Mouse (Mus musculus): ENCODE measurements at regions not wholly inside any gene's neighbourhood (a gene's known extent, or its start where the extent isn't known, plus 50 kb on each side); places are given as distances from the start of the nearest gene placed in this dataset.

GRCm38 (mm10) chr15:59905832-59906797, 110.3 kb downstream of the 4933412E24Rik start:
- Histone ChIP-seq H3K4me1 (ENCODE audit: insufficient read depth) (no peaks in the 10 kb centered on the region), H3K36me3 (ENCODE audit: insufficient read depth) (no peaks in the 10 kb centered on the region), H3K27ac (ENCODE audit: low read depth) (no peak overlapping the region), H3K27me3 (ENCODE audit: insufficient read depth, low read length) (no peaks in the 10 kb centered on the region), H3K4me3 (ENCODE audit: low read depth, low read length) (no peak overlapping the region), H3K4me2 (no peak overlapping the region), H3K9ac (no peak overlapping the region), H3K9me3 (ENCODE audit: low read depth, low read length) (no peaks in the 10 kb centered on the region)
- 78% methylated on average over 9 of the region's 9 CpGs for WGBS
- DNase-seq (peak; percentile 79), ATAC-seq (ENCODE audit: insufficient read depth) (no peak; the same call in 1 of the 2 replicates)
- peak; percentile 75 for TF ChIP-seq CTCF (IDR thresholded peaks at IDR 0.05; ENCODE audit: low read depth)

GRCm38 (mm10) chr15:59904741-59905140, 111.7 kb downstream of the 4933412E24Rik start:
- H3K9ac ChIP-seq, result no peak overlapping the region
- DNase-seq (peak; percentile 48), ATAC-seq (ENCODE audit: insufficient read depth) (no peak)
- 42% methylated on average over 5 of the region's 5 CpGs for WGBS
- no peaks in the 10 kb centered on the region for H3K27me3 ChIP-seq (ENCODE audit: insufficient read depth, low read length)
- no peaks in the 10 kb centered on the region for H3K4me1 ChIP-seq (ENCODE audit: insufficient read depth)
- no peaks in the 10 kb centered on the region for H3K9me3 ChIP-seq (ENCODE audit: low read depth, low read length)
- no peak overlapping the region for H3K4me2 ChIP-seq
- H3K4me3 ChIP-seq (ENCODE audit: low read depth, low read length), result no peak overlapping the region
- H3K36me3 ChIP-seq (ENCODE audit: insufficient read depth), result no peaks in the 10 kb centered on the region
- H3K27ac ChIP-seq (ENCODE audit: low read depth), result no peak overlapping the region
- TF ChIP-seq CTCF (IDR thresholded peaks at IDR 0.05; ENCODE audit: low read depth), result no peak

DNA sequence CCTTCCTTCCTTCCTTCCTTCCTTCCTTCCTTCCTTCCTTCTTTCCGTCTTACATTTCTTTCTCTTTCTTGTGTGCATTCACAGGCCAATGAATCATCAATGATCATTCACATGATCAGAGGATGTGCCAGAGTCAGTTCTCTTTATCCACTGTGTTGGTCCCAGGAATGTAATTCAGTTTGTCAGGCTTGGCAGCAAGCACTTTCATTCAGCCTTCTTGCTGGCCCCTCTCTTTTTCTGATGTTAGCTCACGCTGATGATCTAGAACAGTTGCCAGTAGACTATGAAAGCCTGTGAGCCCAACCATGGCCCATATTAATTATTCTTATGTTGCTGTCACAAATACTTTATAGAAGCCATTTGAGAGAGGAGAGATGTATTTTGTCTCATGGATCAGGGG, 127.4 kb downstream of the 4933412E24Rik start:
- no peak overlapping the region for H3K27ac ChIP-seq (ENCODE audit: low read depth)
- no peaks in the 10 kb centered on the region for H3K9me3 ChIP-seq (ENCODE audit: low read depth, low read length)
- 77% methylated on average over 2 of the region's 2 CpGs for WGBS
- no peak overlapping the region for H3K4me3 ChIP-seq (ENCODE audit: low read depth, low read length)
- no peaks in the 10 kb centered on the region for H3K4me1 ChIP-seq (ENCODE audit: insufficient read depth)
- ATAC-seq (ENCODE audit: insufficient read depth) (no peak), DNase-seq (no peak)
- H3K4me2 ChIP-seq, result no peak overlapping the region
- no peaks in the 10 kb centered on the region for H3K36me3 ChIP-seq (ENCODE audit: insufficient read depth)
- no peaks in the 10 kb centered on the region for H3K27me3 ChIP-seq (ENCODE audit: insufficient read depth, low read length)
- no peak overlapping the region for H3K9ac ChIP-seq
- no peak for TF ChIP-seq CTCF (IDR thresholded peaks at IDR 0.05; ENCODE audit: low read depth)

DNA sequence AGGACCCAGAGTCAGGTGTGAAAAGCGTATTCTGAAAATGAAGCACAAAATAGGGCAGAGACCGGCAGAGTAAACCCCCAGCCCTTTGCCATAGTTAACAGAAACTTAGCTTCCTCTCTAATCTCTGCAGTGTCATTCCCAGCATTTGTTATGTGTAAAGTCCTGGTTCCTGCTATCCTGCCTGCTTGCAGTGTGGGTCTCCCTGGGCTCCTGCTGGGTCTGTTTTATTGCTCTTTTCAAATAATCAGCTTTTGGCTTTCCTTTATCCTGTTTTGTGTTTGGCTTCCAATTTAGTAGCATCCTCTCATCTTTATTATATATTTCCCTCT, 128.3 kb downstream of the 4933412E24Rik start:
- Histone ChIP-seq H3K9me3 (ENCODE audit: low read depth, low read length) (no peaks in the 10 kb centered on the region), H3K27me3 (ENCODE audit: insufficient read depth, low read length) (no peaks in the 10 kb centered on the region), H3K4me3 (ENCODE audit: low read depth, low read length) (no peak overlapping the region), H3K4me2 (no peak overlapping the region), H3K27ac (ENCODE audit: low read depth) (no peak overlapping the region), H3K9ac (no peak overlapping the region), H3K4me1 (ENCODE audit: insufficient read depth) (no peaks in the 10 kb centered on the region), H3K36me3 (ENCODE audit: insufficient read depth) (no peaks in the 10 kb centered on the region)
- ATAC-seq (ENCODE audit: insufficient read depth) (no peak), DNase-seq (no peak)
- WGBS, result 34% methylated on average over 2 of the region's 2 CpGs
- no peak for TF ChIP-seq CTCF (IDR thresholded peaks at IDR 0.05; ENCODE audit: low read depth)

DNA sequence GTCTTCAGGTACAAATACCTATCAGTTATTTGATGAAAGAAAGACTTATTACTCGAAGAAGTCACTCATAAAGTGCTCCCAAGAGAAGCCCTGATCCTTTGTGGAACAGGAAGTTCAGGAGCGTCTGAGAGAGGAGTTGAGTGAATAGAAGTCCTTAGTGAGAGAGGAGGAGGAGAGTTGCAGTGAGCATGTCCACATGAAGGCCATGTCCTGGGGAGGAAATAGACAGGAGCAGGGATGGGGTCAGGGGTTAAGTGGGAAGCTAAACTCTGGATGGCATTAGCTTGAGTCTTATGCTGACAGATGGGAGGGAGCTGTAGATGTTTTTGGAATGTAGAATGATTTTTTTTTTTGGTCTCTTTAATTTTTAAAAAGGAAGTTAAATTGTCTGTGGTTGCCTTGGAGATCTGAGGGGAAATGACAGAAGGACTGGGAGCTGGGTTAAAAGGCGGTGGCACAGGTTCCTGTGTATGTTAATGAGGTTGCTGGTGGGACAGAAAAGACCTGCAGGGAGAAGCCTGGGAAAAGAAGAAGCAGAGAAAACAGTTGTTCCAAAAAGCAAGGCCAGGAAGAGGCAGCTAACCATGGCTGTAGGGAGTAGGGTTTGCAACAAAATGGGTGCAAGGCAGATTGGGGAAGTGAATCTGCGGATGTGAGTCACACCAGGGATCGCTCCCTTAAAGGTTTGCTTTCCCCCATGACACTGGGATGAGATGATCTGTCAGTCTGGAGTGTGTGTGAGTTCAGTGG, 128.9 kb downstream of the 4933412E24Rik start:
- Histone ChIP-seq H3K27me3 (ENCODE audit: insufficient read depth, low read length) (no peaks in the 10 kb centered on the region), H3K9ac (no peak overlapping the region), H3K4me3 (ENCODE audit: low read depth, low read length) (no peak overlapping the region), H3K4me2 (no peak overlapping the region), H3K9me3 (ENCODE audit: low read depth, low read length) (no peaks in the 10 kb centered on the region), H3K4me1 (ENCODE audit: insufficient read depth) (no peaks in the 10 kb centered on the region), H3K36me3 (ENCODE audit: insufficient read depth) (no peaks in the 10 kb centered on the region), H3K27ac (ENCODE audit: low read depth) (no peak overlapping the region)
- ATAC-seq (ENCODE audit: insufficient read depth) (no peak), DNase-seq (no peak)
- WGBS, result 41% methylated on average over 5 of the region's 5 CpGs
- no peak for TF ChIP-seq CTCF (IDR thresholded peaks at IDR 0.05; ENCODE audit: low read depth)

DNA sequence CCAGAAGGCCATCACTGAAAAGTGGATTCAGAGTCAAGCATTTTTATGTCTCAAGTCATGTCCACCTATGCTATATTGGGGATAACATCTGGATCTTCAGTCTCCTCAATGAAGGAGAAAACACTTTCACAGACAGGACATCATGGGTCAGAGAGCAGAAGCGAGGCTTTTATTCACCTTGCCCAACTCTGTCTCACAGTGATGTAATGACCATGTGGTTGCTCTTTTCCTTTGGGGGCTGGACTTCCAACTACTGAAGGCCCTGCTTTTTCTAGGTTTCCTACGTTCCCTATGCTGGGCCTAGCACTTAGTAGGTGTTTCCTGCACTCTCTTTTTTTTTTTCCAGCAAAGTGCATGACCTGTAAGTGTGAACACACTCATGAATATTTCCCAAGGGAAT, 130.4 kb downstream of the 4933412E24Rik start:
- 72% methylated on average over 2 of the region's 2 CpGs for WGBS
- no peak overlapping the region for H3K4me3 ChIP-seq (ENCODE audit: low read depth, low read length)
- TF ChIP-seq CTCF (IDR thresholded peaks at IDR 0.05; ENCODE audit: low read depth), result no peak
- H3K4me1 ChIP-seq (ENCODE audit: insufficient read depth), result no peaks in the 10 kb centered on the region
- no peaks in the 10 kb centered on the region for H3K27me3 ChIP-seq (ENCODE audit: insufficient read depth, low read length)
- H3K36me3 ChIP-seq (ENCODE audit: insufficient read depth), result no peaks in the 10 kb centered on the region
- no peak overlapping the region for H3K4me2 ChIP-seq
- H3K9me3 ChIP-seq (ENCODE audit: low read depth, low read length), result no peaks in the 10 kb centered on the region
- ATAC-seq (ENCODE audit: insufficient read depth) (no peak), DNase-seq (no peak)
- H3K9ac ChIP-seq, result no peak overlapping the region
- no peak overlapping the region for H3K27ac ChIP-seq (ENCODE audit: low read depth)

GRCm38 (mm10) chr15:59882444-59882843, 134.0 kb downstream of the 4933412E24Rik start:
- no peak overlapping the region for H3K9ac ChIP-seq
- no peak overlapping the region for H3K27ac ChIP-seq (ENCODE audit: low read depth)
- DNase-seq (no peak), ATAC-seq (ENCODE audit: insufficient read depth) (no peak)
- no peaks in the 10 kb centered on the region for H3K36me3 ChIP-seq (ENCODE audit: insufficient read depth)
- WGBS, result 80% methylated on average over 5 of the region's 5 CpGs
- H3K4me3 ChIP-seq (ENCODE audit: low read depth, low read length), result no peak overlapping the region
- H3K9me3 ChIP-seq (ENCODE audit: low read depth, low read length), result no peaks in the 10 kb centered on the region
- H3K4me2 ChIP-seq, result no peak overlapping the region
- no peaks in the 10 kb centered on the region for H3K27me3 ChIP-seq (ENCODE audit: insufficient read depth, low read length)
- no peak for TF ChIP-seq CTCF (IDR thresholded peaks at IDR 0.05; ENCODE audit: low read depth)
- H3K4me1 ChIP-seq (ENCODE audit: insufficient read depth), result no peaks in the 10 kb centered on the region
